In genomic region chr14:103843371-103844001, GRCm38 (mm10) we compare ENCODE assay signal across 8 mouse cellular contexts. TPM values are rescaled to one million over a fixed set of nuclear protein-coding genes. Genes with fewer than 3 reads are reported as not detected.
A peak's percentile ranks its signal among the peaks of the same experiment; 100 is the strongest.
DNase-seq lines count a peak whose midpoint lies in the region; ATAC-seq and TF ChIP-seq lines count a peak whose summit lies in the region.

No protein-coding gene starts in this region.

- H3K36me3 ChIP-seq in hindbrain, embryonic 10.5 days = peaks cover 26% of the 10 kb centered on the region

- TF ChIP-seq POLR2A in bone marrow macrophage, adult 2 months (IDR thresholded peaks at IDR 0.05; ENCODE audit: borderline replicate concordance, low read depth, low read length) = no peak

- peak; percentile 80 for ATAC-seq in frontal cortex, adult (ENCODE audit: low TSS enrichment)

- H3K4me1 ChIP-seq in bone marrow macrophage, adult 2 months (ENCODE audit: control insufficient read depth, insufficient read depth, low read length) = peaks cover 19% of the 10 kb centered on the region
- H3K4me1 ChIP-seq in hindbrain, embryonic 10.5 days (replicated peaks) = peaks cover 44% of the 10 kb centered on the region

- 0% methylated on average over 30 of the region's 30 CpGs for WGBS in hindbrain, embryonic 10.5 days

- no peaks in the 10 kb centered on the region for H3K9me3 ChIP-seq in hindbrain, embryonic 10.5 days

- no peak overlapping the region for H3K27ac ChIP-seq in bone marrow macrophage, adult 2 months (ENCODE audit: insufficient read depth, low read depth, low read length)
- H3K27ac ChIP-seq in hindbrain, embryonic 10.5 days = peak overlapping the region; percentile 92

- peak; percentile 30 for DNase-seq in ES-CJ7 (ENCODE audit: low read depth, low spot score)
- DNase-seq in hindbrain, embryonic 10.5 days (ENCODE audit: low spot score) = peak; percentile 66
- DNase-seq in layer of hippocampus, postnatal 36 days = peak; percentile 41 to 56
- peak; percentile 33 for DNase-seq in lung, postnatal 36 days
- DNase-seq in retina, postnatal 1 day = peak; percentile 66
- DNase-seq in spleen, adult 18-20 months = no peak

- TF ChIP-seq CTCF in bone marrow macrophage, adult 2 months (IDR thresholded peaks at IDR 0.05; ENCODE audit: low read depth, low read length) = 0 out of 2 replicates have a peak, but pooled peaks have one; percentile 20

- peak overlapping the region; percentile 56 for H3K4me3 ChIP-seq in bone marrow macrophage, adult 2 months (ENCODE audit: insufficient read depth, low read length)
- peak overlapping the region; percentile 65 for H3K4me3 ChIP-seq in hindbrain, embryonic 10.5 days

- H3K27me3 ChIP-seq in hindbrain, embryonic 10.5 days (ENCODE audit: insufficient read depth, poor library complexity, severe bottlenecking) = 0 out of 2 replicates have a peak, but pooled peaks cover 12% of the 10 kb centered on the region

RNA-seq across cellular contexts. Expression of gene Ednrb, which starts 0.7 kb away (rescaled TPM):
- polyA plus RNA-seq in bone marrow macrophage, adult 2 months (2012; ENCODE audit: insufficient read depth, insufficient read length, missing spikeins) = 2.2 and 2.5 TPM in 2 replicates
- 76.5 and 105 TPM in 2 replicates for polyA plus RNA-seq in hindbrain, embryonic 10.5 days (2016; fragmentation: Nextera tagmentation; extraction: Ambion mirVana)
- total RNA-seq in layer of hippocampus, postnatal 36 days (2021) = 10 to 100 TPM; 41.7 to 41.8 TPM

Comparison
In these comparisons a context has a peak if more than half of its experiments do, and no peak if none do; other contexts are left out.
1. DNase-seq: peak in ES-CJ7 (single experiment), hindbrain, embryonic 10.5 days (single experiment), layer of hippocampus, postnatal 36 days (2 of 2), lung, postnatal 36 days (single experiment) and retina, postnatal 1 day (single experiment); none in spleen, adult 18-20 months (0 of 2).
2. RNA of gene Ednrb, which starts 0.7 kb away (polyA plus RNA-seq): 76.5 to 105 TPM in hindbrain, embryonic 10.5 days; 2.2 to 2.5 TPM in bone marrow macrophage, adult 2 months; every median in the first group is over 10 times any median in the second.